In genomic region chr4:135221632-135222407, GRCm38 (mm10) we compare ENCODE assay signal across 16 mouse cellular contexts. TPM values are rescaled to one million over a fixed set of nuclear protein-coding genes. Genes with fewer than 3 reads are reported as not detected.
DNase-seq lines count a peak whose midpoint lies in the region; ATAC-seq and TF ChIP-seq lines count a peak whose summit lies in the region.
"Had no signal": no experiment of that assay in that cellular context is flagged by ENCODE, and none has a peak within 500 bp of the region (broad histone marks: within the 10 kb centered on the region; RNA-seq: fewer than 3 reads in every experiment).

No protein-coding gene starts in this region.

- H3K9ac ChIP-seq in limb, embryonic 15.5 days = no peak overlapping the region
- H3K9ac ChIP-seq: liver, embryonic 13.5 days had no signal

- no peaks in the 10 kb centered on the region for H3K9me3 ChIP-seq in limb, embryonic 15.5 days
- H3K9me3 ChIP-seq: liver, embryonic 13.5 days; midbrain, embryonic 10.5 days had no signal

- no peaks in the 10 kb centered on the region for H3K27me3 ChIP-seq in kidney, adult 2 months (replicated peaks; ENCODE audit: control insufficient read depth, insufficient read depth, low read length)
- no peaks in the 10 kb centered on the region for H3K27me3 ChIP-seq in limb, embryonic 15.5 days
- H3K27me3 ChIP-seq: liver, embryonic 13.5 days had no signal

- no peak for TF ChIP-seq CTCF in kidney, adult 2 months (conservative IDR thresholded peaks at IDR 0.05; ENCODE audit: insufficient read depth, insufficient read length, low read depth, low read length)
- TF ChIP-seq CTCF in embryonic fibroblast, embryonic 13.5 days (IDR thresholded peaks at IDR 0.05; ENCODE audit: borderline replicate concordance, insufficient read depth, low read length) = no peak

- 57% methylated on average over 12 of the region's 12 CpGs for WGBS in kidney, adult 2 months
- 52% methylated on average over 12 of the region's 12 CpGs for WGBS in limb, embryonic 15.5 days

- peaks cover 4% of the 10 kb centered on the region for H3K36me3 ChIP-seq in kidney, adult 2 months (ENCODE audit: control insufficient read depth, insufficient read depth, low read length)
- H3K36me3 ChIP-seq in limb, embryonic 15.5 days = peaks cover 50% of the 10 kb centered on the region

- peak overlapping the region; percentile 60 for H3K27ac ChIP-seq in kidney, adult 2 months (ENCODE audit: insufficient read depth, low read depth, low read length)
- H3K27ac ChIP-seq in embryonic fibroblast, embryonic 13.5 days (ENCODE audit: insufficient read depth, low read length) = peak overlapping the region; percentile 39; the same call in 1 of the 2 replicates
- H3K27ac ChIP-seq in limb, embryonic 15.5 days = peak overlapping the region; percentile 72
- H3K27ac ChIP-seq: liver, embryonic 13.5 days; midbrain, embryonic 10.5 days; stomach, postnatal 0 days had no signal

- no peak for TF ChIP-seq POLR2A in kidney, adult 2 months (IDR thresholded peaks at IDR 0.05; ENCODE audit: low read depth, low read length)
- no peak for TF ChIP-seq POLR2A in embryonic fibroblast, embryonic 13.5 days (IDR thresholded peaks at IDR 0.05; ENCODE audit: low read depth, low read length)

- no peak for DNase-seq in kidney, adult 2 months
- DNase-seq in kidney, adult 8-10 months = no peak
- peak; percentile 36 to 57 for DNase-seq in lung, postnatal 4 days
- DNase-seq in layer of hippocampus, adult 8-10 months (ENCODE audit: low spot score in 2 of 2) = no peak
- DNase-seq: adrenal gland, postnatal 10 days; cerebellum, postnatal 36 days; kidney, postnatal 4 days; liver, embryonic 13.5 days; spleen, adult 18-20 months had no signal

- H3K4me3 ChIP-seq in kidney, adult 2 months (ENCODE audit: insufficient read depth, low read depth, low read length) = no peak overlapping the region
- H3K4me3 ChIP-seq in embryonic fibroblast, embryonic 13.5 days (ENCODE audit: insufficient read depth, low read length) = no peak overlapping the region
- no peak overlapping the region for H3K4me3 ChIP-seq in limb, embryonic 15.5 days
- H3K4me3 ChIP-seq: erythroblast, embryonic 14.5 days; liver, embryonic 13.5 days; midbrain, embryonic 10.5 days; myocyte had no signal

- H3K4me1 ChIP-seq in kidney, adult 2 months (ENCODE audit: control insufficient read depth, insufficient read depth, low read length) = peaks cover 15% of the 10 kb centered on the region; the same call in 1 of the 2 replicates
- no peaks in the 10 kb centered on the region; the same call in 1 of the 2 replicates for H3K4me1 ChIP-seq in embryonic fibroblast, embryonic 13.5 days (ENCODE audit: control insufficient read depth, insufficient read depth, low read length)
- H3K4me1 ChIP-seq in limb, embryonic 15.5 days = peaks cover 14% of the 10 kb centered on the region; the same call in 1 of the 2 replicates
- H3K4me1 ChIP-seq: midbrain, embryonic 10.5 days had no signal

- no peak overlapping the region for H3K4me2 ChIP-seq in limb, embryonic 15.5 days
- H3K4me2 ChIP-seq: liver, embryonic 13.5 days had no signal

- ATAC-seq in limb, embryonic 15.5 days (ENCODE audit: insufficient number of reproducible peaks, low FRiP score, low TSS enrichment, low read depth) = peak; percentile 31; the same call in 1 of the 2 replicates
- no peak for ATAC-seq in megakaryocyte, adult 5-6 weeks (ENCODE audit: poor library complexity, severe bottlenecking)

RNA-seq across cellular contexts. Expression of gene Clic4, which starts 50.8 kb away (rescaled TPM):
- 86.6 and 91.1 TPM in 2 replicates for polyA plus RNA-seq in kidney, adult 2 months (2012; rRNA removed)
- 223 and 251 TPM in 2 replicates for polyA plus RNA-seq in embryonic fibroblast, embryonic 13.5 days (2011; ENCODE audit: insufficient read length, low read depth, missing spikeins)
- 117 and 133 TPM in 2 replicates for polyA plus RNA-seq in limb, embryonic 15.5 days (2015; fragmentation: Nextera tagmentation; extraction: Ambion mirVana)
- total RNA-seq in megakaryocyte, adult 5-6 weeks (2015) = 28.4 and 29.7 TPM in 2 replicates
- 32.3 and 39.2 TPM in 2 replicates for total RNA-seq in megakaryocyte, adult 5-6 weeks (2017)
- 10 to 100 TPM; 37.4 to 43.1 (median 38.4) TPM for total RNA-seq in layer of hippocampus, adult 8-10 months (2022)

Comparison
In these comparisons a context has a peak if more than half of its experiments do, and no peak if none do; other contexts are left out.
1. DNase-seq: peak in lung, postnatal 4 days (2 of 2); none in kidney, adult 2 months (single experiment), kidney, adult 8-10 months (0 of 2) and layer of hippocampus, adult 8-10 months (0 of 2).
2. Peak in every context shown above with its lines, with median percentiles within 50 percentile points of each other: H3K27ac ChIP-seq.